Comparison of ENCODE assay signal across 21 mouse cellular contexts in genomic region chrX:134285791-134286190, GRCm38 (mm10). TPM values are rescaled to one million over a fixed set of nuclear protein-coding genes. Genes with fewer than 3 reads are reported as not detected.
DNase-seq lines count a peak whose midpoint lies in the region; ATAC-seq and TF ChIP-seq lines count a peak whose summit lies in the region.
"Had no signal": no experiment of that assay in that cellular context is flagged by ENCODE, and none has a peak within 500 bp of the region (broad histone marks: within the 10 kb centered on the region; RNA-seq: fewer than 3 reads in every experiment).

No protein-coding gene starts in this region.

- no peak for DNase-seq in forebrain, embryonic 10.5 days (ENCODE audit: extremely low spot score, low spot score)
- no peak for DNase-seq in limb, embryonic 10.5 days (ENCODE audit: low spot score)
- DNase-seq in lung, adult 2 months: no peak
- DNase-seq: adrenal gland, postnatal 36 days; cerebellum, adult 11 months; cerebellum, adult 9-11 months; kidney, postnatal 25 days; right cerebral cortex, postnatal 25 days; spleen, adult 18-20 months; thymus, postnatal 14 days had no signal

- no peaks in the 10 kb centered on the region for H3K4me1 ChIP-seq in forebrain, embryonic 12.5 days
- H3K4me1 ChIP-seq in forebrain, embryonic 10.5 days: no peaks in the 10 kb centered on the region
- H3K4me1 ChIP-seq in neural tube, embryonic 12.5 days: no peaks in the 10 kb centered on the region
- no peaks in the 10 kb centered on the region for H3K4me1 ChIP-seq in neural tube, embryonic 15.5 days
- no peaks in the 10 kb centered on the region for H3K4me1 ChIP-seq in hindbrain, embryonic 12.5 days
- no peaks in the 10 kb centered on the region for H3K4me1 ChIP-seq in limb, embryonic 10.5 days
- H3K4me1 ChIP-seq in lung, adult 2 months (ENCODE audit: control insufficient read depth, insufficient read depth, low read length): no peaks in the 10 kb centered on the region

- H3K9ac ChIP-seq in forebrain, embryonic 12.5 days: no peak overlapping the region
- no peak overlapping the region for H3K9ac ChIP-seq in neural tube, embryonic 12.5 days
- no peak overlapping the region for H3K9ac ChIP-seq in neural tube, embryonic 15.5 days (replicated peaks)
- no peak overlapping the region for H3K9ac ChIP-seq in hindbrain, embryonic 12.5 days

- 0 out of 2 replicates have a peak, but pooled peaks cover 4% of the 10 kb centered on the region for H3K27me3 ChIP-seq in forebrain, embryonic 12.5 days
- peaks cover 34% of the 10 kb centered on the region for H3K27me3 ChIP-seq in forebrain, embryonic 10.5 days (ENCODE audit: poor library complexity, severe bottlenecking)
- H3K27me3 ChIP-seq in neural tube, embryonic 12.5 days (replicated peaks): peaks cover 9% of the 10 kb centered on the region
- H3K27me3 ChIP-seq in neural tube, embryonic 15.5 days (replicated peaks): peaks cover 12% of the 10 kb centered on the region; the same call in 1 of the 2 replicates
- peaks cover 33% of the 10 kb centered on the region for H3K27me3 ChIP-seq in hindbrain, embryonic 12.5 days
- peaks cover 42% of the 10 kb centered on the region for H3K27me3 ChIP-seq in limb, embryonic 10.5 days (ENCODE audit: low read depth, poor library complexity, severe bottlenecking)

- no peak for TF ChIP-seq POLR2A in lung, adult 2 months (IDR thresholded peaks at IDR 0.05; ENCODE audit: borderline replicate concordance, extremely low read depth, low read depth, low read length)

- no peaks in the 10 kb centered on the region for H3K9me3 ChIP-seq in forebrain, embryonic 12.5 days
- no peaks in the 10 kb centered on the region for H3K9me3 ChIP-seq in forebrain, embryonic 10.5 days
- no peaks in the 10 kb centered on the region for H3K9me3 ChIP-seq in neural tube, embryonic 12.5 days
- H3K9me3 ChIP-seq in neural tube, embryonic 15.5 days (replicated peaks): no peaks in the 10 kb centered on the region
- no peaks in the 10 kb centered on the region for H3K9me3 ChIP-seq in hindbrain, embryonic 12.5 days (replicated peaks)
- H3K9me3 ChIP-seq in limb, embryonic 10.5 days (replicated peaks): no peaks in the 10 kb centered on the region

- WGBS in forebrain, embryonic 12.5 days: 33% methylated on average over 4 of the region's 4 CpGs
- WGBS in forebrain, embryonic 10.5 days: 68% methylated on average over 4 of the region's 4 CpGs
- WGBS in neural tube, embryonic 12.5 days: 41% methylated on average over 4 of the region's 4 CpGs
- 37% methylated on average over 4 of the region's 4 CpGs for WGBS in neural tube, embryonic 15.5 days
- 37% methylated on average over 4 of the region's 4 CpGs for WGBS in hindbrain, embryonic 12.5 days
- 68% methylated on average over 4 of the region's 4 CpGs for WGBS in limb, embryonic 10.5 days
- 64% methylated on average over 4 of the region's 4 CpGs for whole genome bisulfite sequencing in lung, adult 2 months

- TF ChIP-seq CTCF in lung, adult 2 months (IDR thresholded peaks at IDR 0.05; ENCODE audit: insufficient read depth, low read length): no peak

- no peak overlapping the region for H3K27ac ChIP-seq in forebrain, embryonic 12.5 days
- H3K27ac ChIP-seq in forebrain, embryonic 10.5 days: no peak overlapping the region
- no peak overlapping the region for H3K27ac ChIP-seq in neural tube, embryonic 12.5 days
- H3K27ac ChIP-seq in neural tube, embryonic 15.5 days (replicated peaks): no peak overlapping the region
- H3K27ac ChIP-seq in hindbrain, embryonic 12.5 days: no peak overlapping the region
- H3K27ac ChIP-seq in limb, embryonic 10.5 days: no peak overlapping the region
- H3K27ac ChIP-seq: layer of hippocampus, adult 2 months; macrophage had no signal

- no peaks in the 10 kb centered on the region for H3K36me3 ChIP-seq in forebrain, embryonic 12.5 days (replicated peaks)
- H3K36me3 ChIP-seq in forebrain, embryonic 10.5 days (replicated peaks): no peaks in the 10 kb centered on the region
- H3K36me3 ChIP-seq in neural tube, embryonic 12.5 days: no peaks in the 10 kb centered on the region
- H3K36me3 ChIP-seq in neural tube, embryonic 15.5 days: no peaks in the 10 kb centered on the region
- no peaks in the 10 kb centered on the region for H3K36me3 ChIP-seq in hindbrain, embryonic 12.5 days
- no peaks in the 10 kb centered on the region for H3K36me3 ChIP-seq in limb, embryonic 10.5 days

- H3K4me2 ChIP-seq in forebrain, embryonic 12.5 days: no peak overlapping the region
- H3K4me2 ChIP-seq in neural tube, embryonic 12.5 days (replicated peaks): no peak overlapping the region
- no peak overlapping the region for H3K4me2 ChIP-seq in neural tube, embryonic 15.5 days
- H3K4me2 ChIP-seq in hindbrain, embryonic 12.5 days (replicated peaks): no peak overlapping the region
- H3K4me2 ChIP-seq: heart, embryonic 11.5 days had no signal

- no peak overlapping the region for H3K4me3 ChIP-seq in forebrain, embryonic 12.5 days (replicated peaks)
- H3K4me3 ChIP-seq in forebrain, embryonic 10.5 days: no peak overlapping the region
- H3K4me3 ChIP-seq in neural tube, embryonic 12.5 days: no peak overlapping the region
- H3K4me3 ChIP-seq in neural tube, embryonic 15.5 days (replicated peaks): no peak overlapping the region
- no peak overlapping the region for H3K4me3 ChIP-seq in hindbrain, embryonic 12.5 days
- no peak overlapping the region for H3K4me3 ChIP-seq in limb, embryonic 10.5 days
- H3K4me3 ChIP-seq in lung, adult 2 months (replicated peaks; ENCODE audit: extremely low read depth, low read depth, low read length): no peak overlapping the region
- H3K4me3 ChIP-seq: layer of hippocampus, adult 2 months; myocyte had no signal

- ATAC-seq in forebrain, embryonic 12.5 days (ENCODE audit: low FRiP score): peak; percentile 69; the same call in 1 of the 2 replicates
- 0 out of 2 replicates have a peak, but pooled peaks have one; percentile 44 for ATAC-seq in neural tube, embryonic 12.5 days (ENCODE audit: low FRiP score, low read depth)
- no peak for ATAC-seq in neural tube, embryonic 15.5 days (ENCODE audit: low FRiP score)
- ATAC-seq in hindbrain, embryonic 12.5 days (ENCODE audit: low FRiP score): peak; percentile 56; the same call in 1 of the 2 replicates
- ATAC-seq: intestine, postnatal 0 days; lung, postnatal 0 days had no signal

RNA-seq across cellular contexts. Expression of gene Trmt2b, which starts 9.0 kb away (rescaled TPM):
- 8.3 and 9.3 TPM in 2 replicates for polyA plus RNA-seq in forebrain, embryonic 12.5 days (2016; fragmentation: Nextera tagmentation; extraction: Ambion mirVana)
- 9.2 and 9.6 TPM in 2 replicates for polyA plus RNA-seq in forebrain, embryonic 10.5 days (2016; fragmentation: Nextera tagmentation; extraction: Ambion mirVana)
- polyA plus RNA-seq in neural tube, embryonic 12.5 days (2016; fragmentation: Nextera tagmentation; extraction: Ambion mirVana): 5.0 and 6.1 TPM in 2 replicates
- polyA plus RNA-seq in neural tube, embryonic 15.5 days (2015; fragmentation: Nextera tagmentation; extraction: Ambion mirVana): 7.1 and 10.6 TPM in 2 replicates
- 7.7 and 8.8 TPM in 2 replicates for polyA plus RNA-seq in hindbrain, embryonic 12.5 days (2016; fragmentation: Nextera tagmentation; extraction: Ambion mirVana)
- polyA plus RNA-seq in limb, embryonic 10.5 days (2016; fragmentation: Nextera tagmentation; extraction: Ambion mirVana): 7.5 and 9.8 TPM in 2 replicates
- polyA plus RNA-seq in lung, adult 2 months (2012; rRNA removed): 5.3 and 9.1 TPM in 2 replicates

RNA-seq across cellular contexts. Expression of gene Tmem35a, which starts 9.2 kb away (rescaled TPM):
- 45.5 and 45.6 TPM in 2 replicates for polyA plus RNA-seq in forebrain, embryonic 12.5 days (2016; fragmentation: Nextera tagmentation; extraction: Ambion mirVana)
- polyA plus RNA-seq in forebrain, embryonic 10.5 days (2016; fragmentation: Nextera tagmentation; extraction: Ambion mirVana): 6.1 and 8.5 TPM in 2 replicates
- polyA plus RNA-seq in neural tube, embryonic 12.5 days (2016; fragmentation: Nextera tagmentation; extraction: Ambion mirVana): 42.7 and 44.2 TPM in 2 replicates
- polyA plus RNA-seq in neural tube, embryonic 15.5 days (2015; fragmentation: Nextera tagmentation; extraction: Ambion mirVana): 104 and 132 TPM in 2 replicates
- 47.4 and 49.9 TPM in 2 replicates for polyA plus RNA-seq in hindbrain, embryonic 12.5 days (2016; fragmentation: Nextera tagmentation; extraction: Ambion mirVana)
- polyA plus RNA-seq in limb, embryonic 10.5 days (2016; fragmentation: Nextera tagmentation; extraction: Ambion mirVana): 1.8 and 3.3 TPM in 2 replicates
- 1.1 and 1.6 TPM in 2 replicates for polyA plus RNA-seq in lung, adult 2 months (2012; rRNA removed)
- polyA plus RNA-seq: macrophage had no signal

RNA-seq across cellular contexts. Expression of gene Cenpi, which starts 22.1 kb away (rescaled TPM):
- 26.2 and 28.8 TPM in 2 replicates for polyA plus RNA-seq in forebrain, embryonic 12.5 days (2016; fragmentation: Nextera tagmentation; extraction: Ambion mirVana)
- polyA plus RNA-seq in forebrain, embryonic 10.5 days (2016; fragmentation: Nextera tagmentation; extraction: Ambion mirVana): 33.4 and 40.4 TPM in 2 replicates
- 15.7 and 19.2 TPM in 2 replicates for polyA plus RNA-seq in neural tube, embryonic 12.5 days (2016; fragmentation: Nextera tagmentation; extraction: Ambion mirVana)
- 5.9 and 11.3 TPM in 2 replicates for polyA plus RNA-seq in neural tube, embryonic 15.5 days (2015; fragmentation: Nextera tagmentation; extraction: Ambion mirVana)
- polyA plus RNA-seq in hindbrain, embryonic 12.5 days (2016; fragmentation: Nextera tagmentation; extraction: Ambion mirVana): 12.7 and 17.7 TPM in 2 replicates
- polyA plus RNA-seq in limb, embryonic 10.5 days (2016; fragmentation: Nextera tagmentation; extraction: Ambion mirVana): 32.4 and 35.5 TPM in 2 replicates
- 0.12 and 0.32 TPM in 2 replicates for polyA plus RNA-seq in lung, adult 2 months (2012; rRNA removed)
- polyA plus RNA-seq: liver, adult 2 months had no signal
